Mouse (Mus musculus) liver, embryonic 16.5 days (tissue): ENCODE results near the gene Prkcd. TPM values are rescaled to one million over a fixed set of nuclear protein-coding genes. Genes with fewer than 3 reads are reported as not detected.

Experiments
- ATAC-seq: fragments of 200-750 bp; cut with Nextera tagmentation; 2 replicates; pipeline ENCODE4 v1.8.0; 2017; ENCODE audit warnings: low read depth, mild to moderate bottlenecking, moderate number of reproducible peaks, moderate library complexity
- H3K27ac ChIP-seq: fragments of 300-500 bp; sonication (generic); 2 replicates; pipeline ENCODE4 v1.5.1; 2014; ENCODE audit warnings: mild to moderate bottlenecking, low read length
- H3K27me3 ChIP-seq: fragments of 300-500 bp; sonication (generic); 2 replicates; pipeline ENCODE4 v1.6.1; 2014; ENCODE audit warnings: low read depth, low read length, mixed read lengths; ENCODE audit not compliant: control insufficient read depth, insufficient read depth
- H3K36me3 ChIP-seq: fragments of 300-500 bp; sonication (generic); 2 replicates; pipeline ENCODE4 v1.6.1; 2014; ENCODE audit warnings: mild to moderate bottlenecking; ENCODE audit not compliant: control insufficient read depth, insufficient read depth
- H3K4me1 ChIP-seq: fragments of 300-500 bp; sonication (generic); 2 replicates; pipeline ENCODE4 v1.6.1; 2014; ENCODE audit warnings: low read depth, low read length, mixed read lengths; ENCODE audit not compliant: control insufficient read depth
- H3K4me2 ChIP-seq: fragments of 300-500 bp; sonication (generic); 2 replicates; pipeline ENCODE4 v1.6.1; 2014; ENCODE audit warnings: low read depth, low read length, mixed read lengths
- H3K4me3 ChIP-seq: fragments of 300-500 bp; sonication (generic); 2 replicates; pipeline ENCODE4 v1.5.1; 2014; ENCODE audit warnings: low read depth, mild to moderate bottlenecking, low read length
- H3K9ac ChIP-seq: fragments of 300-500 bp; sonication (generic); 2 replicates; pipeline ENCODE4 v1.6.1; 2014; ENCODE audit warnings: low read depth, low read length
- H3K9me3 ChIP-seq: fragments of 300-500 bp; sonication (generic); replicated peaks from 2 replicates; pipeline ENCODE4 v1.6.1; 2016; ENCODE audit warnings: low read length; ENCODE audit not compliant: control insufficient read depth
- WGBS: fragments of 180-500 bp; shearing (Covaris S2); extraction: QIAGEN DNeasy Blood & Tissue Kit; methylation state at CpG from one replicate; pipeline ENCODE4 v1.1.7; 2014; ENCODE audit not compliant: insufficient replicate concordance; 5-methylcytosine and 5-hydroxymethylcytosine counted together
- polyA plus RNA-seq: library from polyadenylated mRNA; unstranded; fragments of >200 nt; fragmentation: Nextera tagmentation; extraction: Ambion mirVana; gene quantifications from 2 replicates; pipeline ENCODE4 v1.2.1, GENCODE M21; 2015

Gene Prkcd
- polyA plus RNA-seq, 1 experiment from 2014 or later: 16.3 TPM

DNA sequence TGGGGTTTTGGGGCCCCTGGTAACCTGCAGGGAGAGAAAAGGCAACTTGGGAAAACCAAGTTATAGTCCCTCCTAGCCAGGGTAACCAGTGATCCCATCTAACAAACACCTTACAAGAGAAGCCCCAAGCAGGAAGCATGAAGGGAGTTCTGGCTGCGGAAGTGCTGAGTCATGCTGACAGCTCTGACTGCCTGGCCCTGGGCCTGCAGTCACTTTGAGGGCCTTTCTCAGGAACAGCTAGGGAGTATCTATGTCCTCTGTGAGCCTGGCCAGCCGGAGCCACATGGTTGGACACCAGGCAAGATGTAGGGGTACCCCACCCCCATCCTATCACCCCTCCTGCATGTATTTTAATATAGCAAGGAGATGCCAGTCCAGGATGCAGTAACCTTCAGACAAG lies 61.6 kb downstream of the Prkcd start:
- ATAC-seq: peak; percentile 64
- Histone ChIP-seq H3K9ac (peak overlapping the region; percentile 29; the same call in 1 of the 2 replicates), H3K4me3 (no peak overlapping the region), H3K9me3 (no peaks in the 10 kb centered on the region), H3K4me1 (peaks cover 31% of the 10 kb centered on the region), H3K27me3 (no peaks in the 10 kb centered on the region), H3K36me3 (peaks cover 65% of the 10 kb centered on the region), H3K27ac (peak overlapping the region; percentile 56), H3K4me2 (no peak overlapping the region)
- WGBS: 48% methylated on average over 2 of the region's 2 CpGs

GRCm38 (mm10) chr14:30562343-30562742 lies 63.7 kb downstream of the Prkcd start:
- ATAC-seq: peak; percentile 44
- H3K4me1 ChIP-seq: peaks cover 31% of the 10 kb centered on the region
- peaks cover 55% of the 10 kb centered on the region for H3K36me3 ChIP-seq
- H3K4me2 ChIP-seq: no peak overlapping the region; the same call in 1 of the 2 replicates
- no peak overlapping the region for H3K9ac ChIP-seq
- 0 out of 2 replicates have a peak overlapping the region, but pooled peaks have one; percentile 33 for H3K27ac ChIP-seq
- no peaks in the 10 kb centered on the region for H3K9me3 ChIP-seq
- no peak overlapping the region for H3K4me3 ChIP-seq
- H3K27me3 ChIP-seq: no peaks in the 10 kb centered on the region

DNA sequence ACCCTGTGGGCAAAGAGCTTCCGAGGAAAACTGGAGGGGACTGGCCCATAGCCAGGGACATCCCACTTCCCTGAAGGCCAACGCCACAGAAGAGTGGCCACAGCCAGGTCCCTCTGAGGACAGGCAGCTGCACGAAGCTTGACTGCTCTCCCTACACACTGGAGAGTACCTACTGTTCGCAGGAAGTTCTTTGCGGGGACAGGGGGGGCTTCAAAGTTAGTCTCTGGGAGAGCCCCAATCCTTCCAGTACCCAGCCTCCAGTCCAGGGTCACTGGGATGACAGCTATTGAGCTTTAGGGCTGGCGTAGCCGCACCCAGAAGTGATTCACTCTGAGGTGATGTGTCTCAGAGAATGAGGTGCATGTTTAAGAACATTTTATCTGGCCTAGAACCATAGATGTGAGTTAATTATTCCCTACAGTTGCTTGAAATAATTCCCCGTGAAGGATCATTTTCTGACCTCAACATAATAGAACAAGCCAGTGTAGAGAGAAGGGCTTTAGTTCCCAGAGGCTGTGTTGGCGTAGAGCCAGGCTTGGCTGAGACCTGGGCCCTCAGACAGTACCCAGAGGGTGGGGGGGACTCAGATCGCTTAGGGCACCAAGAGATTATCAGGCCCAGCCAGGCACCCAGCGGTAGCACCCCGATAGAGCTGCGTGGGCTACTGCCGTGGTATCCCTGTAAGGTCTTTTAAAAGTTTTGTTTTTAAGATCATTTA lies 64.4 kb downstream of the Prkcd start:
- H3K27ac ChIP-seq: peak overlapping the region; percentile 92
- H3K9ac ChIP-seq: peak overlapping the region; percentile 40
- H3K36me3 ChIP-seq: peaks cover 52% of the 10 kb centered on the region
- ATAC-seq: peak; percentile 98
- H3K4me2 ChIP-seq: peak overlapping the region; percentile 17
- 49% methylated on average over 14 of the region's 14 CpGs for WGBS
- H3K27me3 ChIP-seq: no peaks in the 10 kb centered on the region
- no peaks in the 10 kb centered on the region for H3K9me3 ChIP-seq
- H3K4me3 ChIP-seq: no peak overlapping the region
- peaks cover 31% of the 10 kb centered on the region for H3K4me1 ChIP-seq

- peak overlapping the region; percentile 40 for H3K9ac ChIP-seq
Measured at GRCm38 (mm10) chr14:30560803-30561389, 65.1 kb downstream of the Prkcd start.

DNA sequence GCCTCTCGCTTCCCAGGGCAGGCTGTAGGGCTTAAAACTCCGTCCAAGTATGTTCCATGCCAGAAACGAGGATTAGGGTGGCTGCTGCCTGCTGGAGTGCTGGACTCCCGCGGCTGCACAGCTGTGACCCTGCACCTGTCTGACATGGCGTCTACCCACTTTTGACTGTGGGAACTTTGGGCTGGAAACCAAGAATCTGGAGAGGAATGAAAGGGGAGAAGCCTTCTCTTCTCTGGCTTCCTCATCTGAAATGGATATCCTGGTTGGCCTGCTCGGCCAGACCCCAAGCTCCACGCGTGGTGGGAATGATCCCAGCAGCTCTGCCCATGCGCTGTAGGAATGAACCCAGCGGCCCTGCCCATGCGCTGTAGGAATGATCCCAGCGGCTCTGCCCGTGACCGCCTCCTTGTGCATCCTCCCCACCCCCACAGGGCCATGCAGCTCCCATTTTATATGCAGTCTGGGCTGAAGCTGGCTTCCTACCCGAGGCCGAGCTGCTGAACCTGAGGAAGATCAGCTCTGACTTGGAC lies 66.6 kb downstream of the Prkcd start:
- no peak for ATAC-seq
- Histone ChIP-seq H3K36me3 (peaks cover 46% of the 10 kb centered on the region), H3K27me3 (no peaks in the 10 kb centered on the region), H3K4me3 (no peak overlapping the region), H3K4me2 (no peak overlapping the region), H3K27ac (no peak overlapping the region), H3K9me3 (no peaks in the 10 kb centered on the region), H3K9ac (no peak overlapping the region), H3K4me1 (peaks cover 26% of the 10 kb centered on the region)
- WGBS: 89% methylated on average over 17 of the region's 17 CpGs

More at GRCm38 (mm10) chr14:30560803-30561389, 65.1 kb downstream of the Prkcd start:
- Histone ChIP-seq H3K27me3 (no peaks in the 10 kb centered on the region), H3K4me3 (no peak overlapping the region), H3K4me1 (peaks cover 31% of the 10 kb centered on the region), H3K27ac (peak overlapping the region; percentile 92), H3K4me2 (no peak overlapping the region), H3K9me3 (no peaks in the 10 kb centered on the region), H3K36me3 (peaks cover 52% of the 10 kb centered on the region)
- WGBS: 81% methylated on average over 13 of the region's 13 CpGs
- ATAC-seq: no peak

GRCm38 (mm10) chr14:30557730-30558129 lies 68.3 kb downstream of the Prkcd start:
- WGBS: 81% methylated on average over 9 of the region's 9 CpGs
- no peak overlapping the region for H3K4me3 ChIP-seq
- peaks cover 22% of the 10 kb centered on the region for H3K4me1 ChIP-seq
- H3K9me3 ChIP-seq: no peaks in the 10 kb centered on the region
- ATAC-seq: no peak
- no peak overlapping the region for H3K9ac ChIP-seq
- H3K27ac ChIP-seq: no peak overlapping the region
- H3K27me3 ChIP-seq: no peaks in the 10 kb centered on the region
- peaks cover 46% of the 10 kb centered on the region for H3K36me3 ChIP-seq
- H3K4me2 ChIP-seq: no peak overlapping the region

- H3K4me2 ChIP-seq: no peak overlapping the region
- no peak overlapping the region for H3K27ac ChIP-seq
- H3K9me3 ChIP-seq: no peaks in the 10 kb centered on the region
- H3K4me1 ChIP-seq: peaks cover 19% of the 10 kb centered on the region
- ATAC-seq: no peak
- peaks cover 46% of the 10 kb centered on the region for H3K36me3 ChIP-seq
- WGBS: 63% methylated on average over 2 of the region's 2 CpGs
- H3K9ac ChIP-seq: no peak overlapping the region
- no peak overlapping the region for H3K4me3 ChIP-seq
- H3K27me3 ChIP-seq: no peaks in the 10 kb centered on the region
Measured at GRCm38 (mm10) chr14:30556651-30557050, 69.4 kb downstream of the Prkcd start.

DNA sequence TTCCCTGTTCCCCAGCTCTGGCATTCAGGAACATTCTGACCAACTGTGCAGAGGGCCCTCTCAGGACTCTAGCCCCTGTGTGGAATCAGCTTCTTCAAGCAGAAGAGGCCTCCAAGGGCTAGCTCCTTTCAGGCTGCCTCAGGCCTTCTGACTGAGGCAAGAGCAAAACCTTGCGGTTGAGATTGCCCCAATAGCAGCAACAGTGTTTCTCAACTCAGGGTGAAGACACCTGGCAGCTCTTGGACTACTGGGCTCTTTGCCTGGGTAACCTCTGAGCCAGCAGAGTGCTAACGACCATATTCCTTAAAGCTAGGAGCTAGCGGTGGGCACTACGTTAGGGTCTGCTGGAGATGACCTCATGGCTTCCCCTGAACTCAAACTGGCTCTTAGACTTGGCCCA lies 72.8 kb downstream of the Prkcd start:
- no peaks in the 10 kb centered on the region for H3K9me3 ChIP-seq
- H3K36me3 ChIP-seq: peaks cover 15% of the 10 kb centered on the region
- H3K4me2 ChIP-seq: no peak overlapping the region
- H3K27ac ChIP-seq: 0 out of 2 replicates have a peak overlapping the region, but pooled peaks have one; percentile 21
- no peak overlapping the region for H3K4me3 ChIP-seq
- no peak for ATAC-seq
- 85% methylated on average over 4 of the region's 4 CpGs for WGBS
- no peaks in the 10 kb centered on the region for H3K27me3 ChIP-seq
- peaks cover 34% of the 10 kb centered on the region for H3K4me1 ChIP-seq
- H3K9ac ChIP-seq: no peak overlapping the region

GRCm38 (mm10) chr14:30551981-30552380 lies 74.0 kb downstream of the Prkcd start:
- H3K4me2 ChIP-seq: peak overlapping the region; percentile 90
- no peaks in the 10 kb centered on the region for H3K27me3 ChIP-seq
- H3K4me3 ChIP-seq: peak overlapping the region; percentile 78; the same call in 1 of the 2 replicates
- no peak for ATAC-seq
- H3K36me3 ChIP-seq: peaks cover 14% of the 10 kb centered on the region
- H3K9me3 ChIP-seq: no peaks in the 10 kb centered on the region
- H3K4me1 ChIP-seq: peaks cover 39% of the 10 kb centered on the region
- 72% methylated on average over 2 of the region's 2 CpGs for WGBS
- no peak overlapping the region for H3K27ac ChIP-seq
- no peak overlapping the region for H3K9ac ChIP-seq
